In the genomic region with DNA sequence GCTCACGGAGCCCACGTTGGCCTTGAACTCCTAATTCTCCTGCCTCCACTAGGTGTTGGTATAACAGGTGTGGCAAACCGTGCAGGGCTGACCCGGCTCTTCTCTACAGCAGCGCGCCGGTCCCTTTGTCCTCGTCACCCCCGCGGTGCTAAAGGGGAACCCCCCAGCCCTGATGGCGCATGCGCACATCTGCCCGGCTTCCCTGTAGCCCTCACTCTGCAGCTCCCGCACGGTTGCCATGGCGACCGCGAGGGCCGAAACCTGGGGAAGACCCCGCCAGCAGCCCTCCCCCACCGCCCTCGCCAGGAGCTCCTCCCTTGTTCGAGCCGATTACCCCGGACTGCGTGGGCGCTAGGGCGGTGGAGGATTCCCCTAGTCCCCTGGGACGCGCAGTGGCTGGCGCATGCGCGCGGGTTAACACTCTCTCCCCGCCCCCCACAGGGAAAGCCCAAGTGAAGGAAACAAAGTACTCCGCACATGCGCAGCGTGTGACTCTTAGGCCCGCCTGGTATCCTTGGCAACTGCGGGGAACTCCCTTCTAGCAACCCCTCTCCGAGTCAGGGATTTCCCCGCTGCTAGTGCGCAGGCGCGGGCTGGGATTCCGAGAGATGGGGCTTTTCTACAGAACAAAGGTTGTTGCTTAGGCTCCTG, we compare ENCODE assay signal across 7 mouse cellular contexts. TPM values are rescaled to one million over a fixed set of nuclear protein-coding genes. Genes with fewer than 3 reads are reported as not detected.
A peak's percentile ranks its signal among the peaks of the same experiment; 100 is the strongest.
DNase-seq lines count a peak whose midpoint lies in the region; ATAC-seq lines count a peak whose summit lies in the region.

No protein-coding gene starts in this region.

- intact Hi-C loops in left cerebral cortex, postnatal 36 days (cut with DNase I), result no loop called here

- WGBS in intestine, embryonic 16.5 days, result under 1% methylated on average over 46 of the region's 46 CpGs
- WGBS in midbrain, embryonic 11.5 days, result under 1% methylated on average over 46 of the region's 46 CpGs

- H3K9ac ChIP-seq in intestine, embryonic 16.5 days (ENCODE audit: low read depth, low read length), result peak overlapping the region; percentile 59
- H3K9ac ChIP-seq in midbrain, embryonic 11.5 days (ENCODE audit: low read length), result peak overlapping the region; percentile 90

- peaks cover 24% of the 10 kb centered on the region for H3K27me3 ChIP-seq in intestine, embryonic 16.5 days (replicated peaks; ENCODE audit: control insufficient read depth, insufficient read depth, low read length)
- peaks cover 12% of the 10 kb centered on the region; the same call in 1 of the 2 replicates for H3K27me3 ChIP-seq in midbrain, embryonic 11.5 days (ENCODE audit: control insufficient read depth, insufficient read depth, low read length)

- H3K4me3 ChIP-seq in intestine, embryonic 16.5 days (ENCODE audit: low read length), result peak overlapping the region; percentile 53
- peak overlapping the region; percentile 62 for H3K4me3 ChIP-seq in midbrain, embryonic 11.5 days (ENCODE audit: low read depth, low read length)

- peak; percentile 99 for DNase-seq in adrenal gland, adult 2 months
- peak; percentile 100 for DNase-seq in embryo, embryonic 11.5 days (ENCODE audit: low read depth, low spot score)
- DNase-seq in gastrocnemius, postnatal 4 days (ENCODE audit: low spot score in 2 of 2), result peak; percentile 96 to 99
- DNase-seq in left cerebral cortex, postnatal 36 days (ENCODE audit: low spot score in 2 of 2), result peak; percentile 99 to 100
- DNase-seq in midbrain, embryonic 11.5 days (ENCODE audit: low spot score, missing footprints), result peak; percentile 100
- DNase-seq in skeletal muscle tissue, adult 2 months (ENCODE audit: low read depth, low spot score), result peak; percentile 99

- H3K4me1 ChIP-seq in intestine, embryonic 16.5 days (ENCODE audit: control insufficient read depth, insufficient read depth, low read length), result peaks cover 46% of the 10 kb centered on the region
- peaks cover 49% of the 10 kb centered on the region for H3K4me1 ChIP-seq in midbrain, embryonic 11.5 days (ENCODE audit: control insufficient read depth, insufficient read depth, low read length)

- H3K36me3 ChIP-seq in intestine, embryonic 16.5 days (ENCODE audit: control insufficient read depth, insufficient read depth, low read length), result no peaks in the 10 kb centered on the region
- peaks cover 4% of the 10 kb centered on the region; the same call in 1 of the 2 replicates for H3K36me3 ChIP-seq in midbrain, embryonic 11.5 days (ENCODE audit: control insufficient read depth, insufficient read depth, low read length)

- H3K9me3 ChIP-seq in intestine, embryonic 16.5 days (ENCODE audit: control insufficient read depth, low read length), result no peaks in the 10 kb centered on the region
- no peaks in the 10 kb centered on the region for H3K9me3 ChIP-seq in midbrain, embryonic 11.5 days (ENCODE audit: control insufficient read depth, low read length)

- H3K27ac ChIP-seq in intestine, embryonic 16.5 days (ENCODE audit: low read length), result peak overlapping the region; percentile 38
- peak overlapping the region; percentile 97 for H3K27ac ChIP-seq in midbrain, embryonic 11.5 days (ENCODE audit: low read depth, low read length)

- peak overlapping the region; percentile 81 for H3K4me2 ChIP-seq in intestine, embryonic 16.5 days (ENCODE audit: low read depth, low read length)
- peak overlapping the region; percentile 98 for H3K4me2 ChIP-seq in midbrain, embryonic 11.5 days

- peak; percentile 90 for ATAC-seq in intestine, embryonic 16.5 days
- peak; percentile 85 for ATAC-seq in midbrain, embryonic 11.5 days (ENCODE audit: low FRiP score)

RNA-seq across cellular contexts. Expression of a gene that starts 2.4 kb away (rescaled TPM):
- total RNA-seq in adrenal gland, adult 2 months (2021), result 1 to 10 TPM; 1.6 to 5.0 TPM
- polyA plus RNA-seq in adrenal gland, adult 2 months (2012; rRNA removed), result 10.0 and 12.9 TPM in 2 replicates
- 1 to 10 TPM; 1.7 to 1.8 TPM for total RNA-seq in gastrocnemius, postnatal 4 days (2021)
- 1.0 and 1.2 TPM in 2 replicates for polyA plus RNA-seq in intestine, embryonic 16.5 days (2015; fragmentation: Nextera tagmentation; extraction: Ambion mirVana)
- 10 to 100 TPM; 18.3 to 27.0 TPM for total RNA-seq in left cerebral cortex, postnatal 36 days (2021)
- 10.9 and 12.4 TPM in 2 replicates for polyA plus RNA-seq in midbrain, embryonic 11.5 days (2014; fragmentation: Nextera tagmentation; extraction: Ambion mirVana)

RNA-seq across cellular contexts. Expression of a gene that starts 8.3 kb away (rescaled TPM):
- total RNA-seq in adrenal gland, adult 2 months (2021), result 10 to 100 TPM; 65.0 TPM
- 52.5 and 58.3 TPM in 2 replicates for polyA plus RNA-seq in adrenal gland, adult 2 months (2012; rRNA removed)
- total RNA-seq in gastrocnemius, postnatal 4 days (2021), result 10 to 100 TPM; 37.5 to 40.1 TPM
- polyA plus RNA-seq in intestine, embryonic 16.5 days (2015; fragmentation: Nextera tagmentation; extraction: Ambion mirVana), result 79.3 and 90.1 TPM in 2 replicates
- total RNA-seq in left cerebral cortex, postnatal 36 days (2021), result 100 to 1,000 TPM in 1 of 2 experiments, 10 to 100 TPM in 1; 88.6 to 108 TPM
- 161 and 166 TPM in 2 replicates for polyA plus RNA-seq in midbrain, embryonic 11.5 days (2014; fragmentation: Nextera tagmentation; extraction: Ambion mirVana)

RNA-seq across cellular contexts. Expression of a gene that starts 26.0 kb away (rescaled TPM):
- 10 to 100 TPM in 1 of 2 experiments, 1 to 10 TPM in 1; 9.0 to 10.8 TPM for total RNA-seq in adrenal gland, adult 2 months (2021)
- polyA plus RNA-seq in adrenal gland, adult 2 months (2012; rRNA removed), result 60.7 and 72.6 TPM in 2 replicates
- 1 to 10 TPM; 3.9 to 7.0 TPM for total RNA-seq in gastrocnemius, postnatal 4 days (2021)
- polyA plus RNA-seq in intestine, embryonic 16.5 days (2015; fragmentation: Nextera tagmentation; extraction: Ambion mirVana), result 8.3 and 9.0 TPM in 2 replicates
- 10 to 100 TPM; 16.9 to 20.2 TPM for total RNA-seq in left cerebral cortex, postnatal 36 days (2021)
- polyA plus RNA-seq in midbrain, embryonic 11.5 days (2014; fragmentation: Nextera tagmentation; extraction: Ambion mirVana), result 7.1 and 8.0 TPM in 2 replicates

RNA-seq across cellular contexts. Expression of a gene that starts 27.1 kb away (rescaled TPM):
- under 1 TPM in 1 of 2 experiments, not detected in 1; 0.10 TPM for total RNA-seq in adrenal gland, adult 2 months (2021)
- polyA plus RNA-seq in adrenal gland, adult 2 months (2012; rRNA removed), result 0.12 and 0.26 TPM in 2 replicates
- not detected for total RNA-seq in gastrocnemius, postnatal 4 days (2021)
- polyA plus RNA-seq in intestine, embryonic 16.5 days (2015; fragmentation: Nextera tagmentation; extraction: Ambion mirVana), result 0.31 and 0.32 TPM in 2 replicates
- total RNA-seq in left cerebral cortex, postnatal 36 days (2021), result 10 to 100 TPM in 1 of 2 experiments, 1 to 10 TPM in 1; 8.9 to 12.1 TPM
- polyA plus RNA-seq in midbrain, embryonic 11.5 days (2014; fragmentation: Nextera tagmentation; extraction: Ambion mirVana), result 0.61 and 0.77 TPM in 2 replicates

RNA-seq across cellular contexts. Expression of a gene that starts 31.7 kb away (rescaled TPM):
- total RNA-seq in adrenal gland, adult 2 months (2021), result 1,000 to 10,000 TPM; 1,392 to 1,465 TPM
- 4,067 and 4,322 TPM in 2 replicates for polyA plus RNA-seq in adrenal gland, adult 2 months (2012; rRNA removed)
- 1,000 to 10,000 TPM; 1,846 to 1,982 TPM for total RNA-seq in gastrocnemius, postnatal 4 days (2021)
- 4,291 and 4,407 TPM in 2 replicates for polyA plus RNA-seq in intestine, embryonic 16.5 days (2015; fragmentation: Nextera tagmentation; extraction: Ambion mirVana)
- 100 to 1,000 TPM; 558 to 677 TPM for total RNA-seq in left cerebral cortex, postnatal 36 days (2021)
- polyA plus RNA-seq in midbrain, embryonic 11.5 days (2014; fragmentation: Nextera tagmentation; extraction: Ambion mirVana), result 2,833 and 3,086 TPM in 2 replicates

Comparison
In these comparisons a context has a peak if more than half of its experiments do, and no peak if none do; other contexts are left out.
1. Peak in every context shown above with its lines: DNase-seq, ATAC-seq, H3K4me3 ChIP-seq and H3K27ac ChIP-seq.